22 mouse cellular contexts compared by ENCODE assay signal in the genomic region with DNA sequence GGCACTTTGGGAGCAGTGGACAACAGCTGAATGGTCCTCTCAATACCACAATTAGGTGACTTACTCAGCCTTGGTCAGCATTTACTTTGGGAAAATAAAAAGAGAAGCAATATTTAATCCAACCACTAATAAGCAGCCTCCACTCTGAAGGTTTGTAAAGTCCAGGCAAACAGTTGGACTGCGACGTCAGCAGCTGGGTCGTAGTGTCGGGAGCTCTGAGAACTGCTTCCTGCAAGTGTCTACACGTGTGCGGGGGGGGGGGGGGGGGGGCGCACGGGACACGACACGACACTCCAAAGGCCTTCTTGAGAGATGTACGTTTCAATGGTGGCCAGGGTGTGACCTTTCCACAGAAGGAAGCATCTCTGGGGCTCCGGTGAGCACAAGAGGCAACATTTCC.
"Had no signal": no experiment of that assay in that cellular context is flagged by ENCODE, and none has a peak within 500 bp of the region (broad histone marks: within the 10 kb centered on the region; RNA-seq: fewer than 3 reads in every experiment).

No protein-coding gene starts in this region.

- H3K4me1 ChIP-seq: hindbrain, embryonic 10.5 days had no signal

- H3K4me3 ChIP-seq: forebrain, embryonic 15.5 days; heart, adult 2 months; heart, embryonic 12.5 days; hindbrain, embryonic 10.5 days; hindbrain, embryonic 12.5 days; kidney, embryonic 15.5 days; layer of hippocampus, adult 2 months; left cerebral cortex, adult 2 months; limb, embryonic 10.5 days; limb, embryonic 12.5 days; liver, embryonic 13.5 days had no signal

- H3K27me3 ChIP-seq: forebrain, embryonic 15.5 days; heart, embryonic 12.5 days; hindbrain, embryonic 12.5 days; kidney, embryonic 15.5 days; limb, embryonic 12.5 days; liver, embryonic 13.5 days had no signal

- DNase-seq: forebrain, postnatal 0 days; gastrocnemius, postnatal 14 days; heart, adult 2 months; heart, postnatal 10 days; heart, postnatal 4 days; kidney, adult 18-20 months; kidney, adult 8-10 months; kidney, postnatal 4 days; liver; liver, embryonic 13.5 days had no signal

- H3K4me2 ChIP-seq: forebrain, embryonic 15.5 days; heart, embryonic 12.5 days; hindbrain, embryonic 12.5 days; hindbrain, embryonic 14.5 days; kidney, embryonic 15.5 days; limb, embryonic 12.5 days; liver, embryonic 13.5 days had no signal

- H3K9ac ChIP-seq: forebrain, embryonic 15.5 days; forebrain, postnatal 0 days; heart, embryonic 12.5 days; hindbrain, embryonic 12.5 days; hindbrain, embryonic 14.5 days; kidney, embryonic 15.5 days; limb, embryonic 12.5 days; liver, embryonic 13.5 days had no signal

- ATAC-seq: forebrain, embryonic 15.5 days; forebrain, postnatal 0 days; hindbrain, embryonic 16.5 days; inflammation-experienced regulatory T-cells, adult 6 months had no signal

- H3K9me3 ChIP-seq: forebrain, embryonic 15.5 days; heart, embryonic 12.5 days; hindbrain, embryonic 10.5 days; hindbrain, embryonic 12.5 days; kidney, embryonic 15.5 days; limb, embryonic 10.5 days; limb, embryonic 12.5 days; liver, embryonic 13.5 days had no signal

- H3K27ac ChIP-seq: forebrain, embryonic 15.5 days; heart, adult 2 months; hindbrain, embryonic 10.5 days; hindbrain, embryonic 12.5 days; hindbrain, embryonic 14.5 days; kidney, embryonic 15.5 days; layer of hippocampus, adult 2 months; left cerebral cortex, adult 2 months; limb, embryonic 10.5 days; limb, embryonic 12.5 days; liver, embryonic 13.5 days had no signal
